Mouse (Mus musculus): ENCODE results near the gene Tmem222.

- TF ChIP-seq GATA1 (IDR thresholded peaks at IDR 0.05; ENCODE audit: low read length) (no peak), TAL1 (IDR thresholded peaks at IDR 0.05; ENCODE audit: low read length) (no peak)
Observed at GRCm38 (mm10) chr4:133241910-133242309, 35.7 kb downstream of the Tmem222 start.

All from erythroblast, embryonic 14.5 days (primary cell).